Mouse (Mus musculus): ENCODE results near the gene Cbwd1.
"Not testable (repeated sequence)": the region's sequence is repeated elsewhere in the genome, so short reads cannot be mapped to it uniquely, and the experiment has no call there.

Cbwd1 gene

GRCm38 (mm10) chr19:24896536-24896935 is 64.9 kb downstream of the Cbwd1 start:
- no peak for DNase-seq

- no peak for DNase-seq
Observed at GRCm38 (mm10) chr19:24886888-24887287, 74.5 kb downstream of the Cbwd1 start.

GRCm38 (mm10) chr19:24885504-24885903 is 75.9 kb downstream of the Cbwd1 start:
- no peak for DNase-seq

- no peak for DNase-seq
Observed at GRCm38 (mm10) chr19:24881237-24881636, 80.2 kb downstream of the Cbwd1 start.

- not testable (repeated sequence) for DNase-seq
Observed at GRCm38 (mm10) chr19:24875129-24875870, 86.1 kb downstream of the Cbwd1 start, which contains the start of gene Gm10053. Gm10053 (plus strand) TSS chr19:24875686.

- no peak for DNase-seq
Observed at GRCm38 (mm10) chr19:24873873-24874272, 87.5 kb downstream of the Cbwd1 start.

- DNase-seq = peak; percentile 56
Observed at GRCm38 (mm10) chr19:24871037-24871635, 90.3 kb downstream of the Cbwd1 start.
